Mouse (Mus musculus): ENCODE data around the gene Nr5a2.

Gene Nr5a2

DNA sequence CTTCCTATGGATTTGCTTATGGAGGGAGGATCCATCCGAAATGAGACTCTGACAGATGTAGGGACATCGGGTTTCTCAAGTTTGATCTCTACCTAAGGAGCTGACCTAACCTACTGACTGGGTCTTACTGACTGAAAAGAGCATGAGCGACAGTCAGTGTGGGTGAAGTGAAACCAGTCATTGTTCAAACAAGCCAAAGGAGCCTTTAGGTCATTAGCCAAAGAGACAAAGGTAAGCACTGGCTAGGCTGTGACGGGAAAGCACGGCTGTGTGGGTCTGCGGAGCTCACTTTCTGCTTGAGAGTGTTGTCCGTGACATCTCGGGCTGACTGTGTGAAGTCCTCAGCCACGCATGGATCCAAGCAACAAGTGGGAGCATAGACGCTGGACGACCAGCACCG lies 50.1 kb downstream of the Nr5a2 start:
- no peak for DNase-seq (ENCODE audit: low spot score in 2 of 2)

GRCm38 (mm10) chr1:136909494-136910037 lies 50.7 kb downstream of the Nr5a2 start:
- DNase-seq (ENCODE audit: low spot score in 2 of 2) = no peak

DNA sequence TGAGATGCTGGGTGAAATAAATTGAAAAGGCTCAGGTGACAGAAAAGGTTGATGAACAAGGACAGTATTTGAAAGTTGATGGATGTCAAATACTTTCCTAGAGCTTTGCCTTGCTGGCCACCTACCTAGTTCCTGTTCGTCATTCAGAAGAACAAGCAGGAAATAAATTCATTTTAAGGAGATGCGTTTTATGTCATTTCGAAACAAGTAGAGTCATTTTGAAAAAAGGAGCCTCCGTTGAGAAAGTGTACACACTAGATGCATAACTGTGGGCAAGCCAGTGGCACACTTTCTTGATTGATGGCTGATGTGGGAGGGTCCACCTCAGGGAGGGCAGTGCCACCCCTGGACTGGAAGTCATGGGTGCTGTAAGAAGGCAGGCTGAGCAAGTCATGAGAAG lies 62.1 kb downstream of the Nr5a2 start:
- no peak for DNase-seq (ENCODE audit: low spot score in 2 of 2)

DNA sequence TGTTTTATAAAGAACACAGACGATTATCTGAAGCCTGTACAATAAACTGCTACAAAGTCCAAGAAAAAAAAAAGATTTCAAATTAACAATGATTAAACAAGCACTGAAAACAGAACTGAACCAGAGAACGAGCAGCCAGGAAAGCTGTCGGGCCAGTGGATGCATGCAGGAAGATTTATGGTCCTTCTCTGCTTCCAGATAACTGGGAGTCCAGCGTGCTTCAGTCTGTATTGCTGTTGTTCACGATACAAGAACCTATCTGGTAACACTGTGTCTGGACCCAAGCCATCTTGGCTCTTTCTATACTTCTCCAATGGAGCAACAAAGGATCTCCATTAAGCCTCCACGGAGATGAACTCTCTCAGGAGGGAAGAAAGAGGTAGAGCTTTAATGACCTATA lies 63.9 kb downstream of the Nr5a2 start:
- no peak for DNase-seq (ENCODE audit: low spot score in 2 of 2)

DNA sequence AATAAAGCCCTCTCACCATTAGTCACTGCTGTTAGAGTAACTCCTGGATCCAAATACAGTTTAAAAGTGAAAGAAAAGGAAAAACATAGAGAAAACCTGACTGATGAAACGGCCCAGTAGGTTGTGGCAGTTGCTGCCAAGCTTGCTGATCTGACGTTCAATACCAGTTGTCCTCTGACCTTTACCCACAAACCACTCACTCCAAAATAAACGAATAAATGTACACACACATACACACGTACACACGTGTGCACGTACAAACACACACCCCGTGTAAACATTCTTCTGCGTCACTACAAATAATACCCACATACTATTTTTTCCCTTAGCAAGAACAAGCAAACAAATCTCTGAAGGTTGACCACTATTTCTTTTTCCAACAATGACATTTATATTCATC lies 64.4 kb downstream of the Nr5a2 start:
- no peak for DNase-seq (ENCODE audit: low spot score in 2 of 2)

GRCm38 (mm10) chr1:136894753-136895152 lies 65.5 kb downstream of the Nr5a2 start:
- DNase-seq (ENCODE audit: low spot score in 2 of 2) = no peak

DNA sequence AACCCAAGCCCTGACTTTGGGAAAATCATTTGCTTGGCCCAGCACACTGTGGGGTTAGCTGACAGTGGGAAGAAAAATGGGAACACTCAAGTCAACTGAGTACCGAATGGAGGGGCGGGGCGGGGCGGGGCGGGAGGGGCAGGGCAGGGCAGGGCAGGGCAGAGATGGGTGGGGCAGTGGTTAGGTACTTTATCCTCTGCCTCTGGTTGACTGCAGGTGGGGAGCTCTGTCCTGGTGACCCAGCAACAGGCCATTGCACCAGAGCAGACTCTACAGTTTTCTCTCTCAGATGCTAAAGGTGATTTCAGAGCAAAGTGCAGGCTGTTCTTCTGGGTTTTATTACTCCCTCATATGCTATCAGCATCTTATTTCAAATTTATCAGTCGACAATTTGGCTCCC lies 67.1 kb downstream of the Nr5a2 start:
- DNase-seq (ENCODE audit: low spot score in 2 of 2) = no peak

- no peak for DNase-seq (ENCODE audit: low spot score in 2 of 2)
Measured at GRCm38 (mm10) chr1:136890439-136890838, 69.8 kb downstream of the Nr5a2 start.

- no peak for DNase-seq (ENCODE audit: low spot score in 2 of 2)
Measured at GRCm38 (mm10) chr1:136888704-136889103, 71.5 kb downstream of the Nr5a2 start.

DNA sequence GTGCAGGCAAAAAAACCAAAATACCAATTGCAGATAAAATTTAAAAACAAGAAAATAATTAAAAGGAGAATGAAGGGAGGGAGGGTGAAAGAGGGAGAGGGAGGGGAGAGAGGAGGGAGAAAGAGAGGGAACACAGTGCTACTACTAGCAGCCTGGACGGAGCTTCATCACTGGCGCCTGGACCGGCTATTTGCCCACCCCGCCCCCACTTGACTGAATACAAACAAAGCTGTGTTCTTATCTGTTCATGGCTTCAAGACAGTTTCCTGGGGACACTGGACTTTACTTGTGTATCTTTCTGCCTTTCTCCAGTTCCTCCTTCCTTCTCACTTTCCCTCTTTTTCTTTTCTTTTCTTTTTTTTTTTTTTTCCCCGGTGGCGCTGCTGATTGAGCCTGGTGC lies 73.6 kb downstream of the Nr5a2 start:
- no peak for DNase-seq (ENCODE audit: low spot score in 2 of 2)

DNA sequence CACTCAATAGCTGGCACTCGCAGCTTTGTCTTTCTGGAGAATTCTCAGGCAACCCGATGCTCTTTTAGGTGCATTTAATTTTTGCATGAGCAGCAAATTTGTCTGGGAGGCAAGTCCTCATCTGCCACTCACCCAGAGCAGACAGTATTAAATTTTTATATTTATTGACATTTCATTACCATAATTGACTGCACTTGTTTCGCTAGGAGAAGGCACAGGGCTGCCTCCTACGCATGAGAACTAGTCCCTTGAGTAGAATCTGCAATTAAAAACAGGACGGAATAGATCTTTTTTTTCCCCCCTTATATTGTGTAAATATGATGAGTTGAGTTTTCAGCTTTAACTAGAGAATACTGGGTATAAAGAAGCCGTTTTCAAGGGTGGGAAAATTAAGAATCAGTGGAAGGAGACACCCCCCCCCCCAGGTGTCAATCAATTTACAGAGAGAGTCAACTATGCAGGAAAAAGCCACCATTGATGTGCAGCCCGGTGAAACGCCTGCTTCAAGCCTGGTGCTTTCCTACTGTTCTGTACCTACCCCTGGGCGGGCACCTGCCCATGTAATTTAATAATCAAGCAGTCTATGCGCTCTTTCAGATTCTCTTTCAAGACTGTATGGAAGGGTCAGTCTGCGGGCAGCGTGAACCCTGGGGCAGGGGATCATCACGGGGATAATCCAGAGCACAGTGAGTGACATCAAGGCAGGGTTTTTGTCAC lies 76.6 kb downstream of the Nr5a2 start:
- DNase-seq (ENCODE audit: low spot score in 2 of 2) = no peak

- DNase-seq (ENCODE audit: low spot score in 2 of 2) = no peak
Measured at GRCm38 (mm10) chr1:136880260-136880659, 80.0 kb downstream of the Nr5a2 start.

DNA sequence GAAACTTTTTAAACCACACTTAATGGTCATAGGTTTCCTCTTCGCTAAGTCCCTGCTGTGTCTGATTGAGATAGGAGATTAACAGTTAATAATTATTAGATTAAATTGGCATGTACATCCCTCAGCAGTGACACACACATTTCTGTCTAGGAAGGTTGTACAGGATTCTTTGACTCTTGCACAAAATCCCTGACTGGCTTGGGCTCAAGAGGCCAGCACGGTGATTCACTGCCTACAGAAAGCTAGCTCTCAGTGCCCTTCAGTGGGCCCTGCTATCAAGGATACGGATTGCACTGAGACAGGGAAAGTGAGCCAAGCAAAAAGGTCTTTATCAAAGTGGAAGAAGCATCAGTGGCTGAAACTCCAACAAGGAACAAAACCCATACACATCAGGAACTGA lies 85.2 kb downstream of the Nr5a2 start:
- DNase-seq (ENCODE audit: low spot score in 2 of 2) = no peak

DNA sequence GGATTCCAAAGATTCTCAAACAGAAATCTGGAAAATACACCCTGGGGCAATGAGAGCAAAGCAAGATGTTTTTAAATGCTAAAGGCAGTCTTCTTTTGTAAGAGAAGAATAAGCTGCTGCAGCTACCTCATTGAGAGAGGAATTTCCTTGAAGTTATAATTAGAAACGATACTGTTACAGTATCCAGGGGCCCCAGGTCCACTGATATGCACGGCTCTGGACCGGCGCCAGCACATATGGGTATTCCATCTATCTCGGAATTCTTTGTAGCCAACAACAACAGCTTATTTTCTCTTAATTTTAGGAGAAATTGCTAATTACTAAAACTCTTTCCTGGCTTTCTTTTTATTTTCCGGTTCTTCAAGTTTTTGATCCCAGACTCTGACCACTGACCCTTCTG lies 91.3 kb downstream of the Nr5a2 start:
- DNase-seq (ENCODE audit: low spot score in 2 of 2) = no peak

- DNase-seq (ENCODE audit: low spot score in 2 of 2) = no peak
Measured at GRCm38 (mm10) chr1:136868285-136868684, 92.0 kb downstream of the Nr5a2 start.

GRCm38 (mm10) chr1:136866481-136867092 lies 93.7 kb downstream of the Nr5a2 start:
- DNase-seq (ENCODE audit: low spot score in 2 of 2) = no peak

DNA sequence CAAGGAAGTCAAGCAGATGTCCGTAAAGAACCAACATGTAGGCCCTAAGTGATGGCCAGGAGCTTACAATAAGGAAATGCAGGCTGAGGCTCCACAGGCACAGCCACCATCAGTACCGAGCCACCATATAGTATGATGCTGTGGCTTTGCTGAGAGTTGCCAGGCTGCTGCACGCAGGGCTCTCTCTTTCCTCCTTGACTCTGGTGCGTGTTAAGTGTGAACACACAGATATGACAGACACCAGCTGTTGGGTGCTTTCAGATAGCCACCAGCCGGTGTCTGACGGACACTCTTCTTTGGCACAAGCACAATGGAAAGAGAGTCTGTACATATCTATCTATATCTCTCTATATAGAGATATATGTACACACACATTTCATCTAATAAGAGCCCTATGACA lies 97.0 kb downstream of the Nr5a2 start:
- DNase-seq (ENCODE audit: low spot score in 2 of 2) = no peak

- DNase-seq (ENCODE audit: low spot score in 2 of 2) = no peak
Measured at GRCm38 (mm10) chr1:136859454-136859853, 100.8 kb downstream of the Nr5a2 start.

- no peak for DNase-seq (ENCODE audit: low spot score in 2 of 2)
Measured at GRCm38 (mm10) chr1:136858724-136859123, 101.5 kb downstream of the Nr5a2 start.

- DNase-seq (ENCODE audit: low spot score in 2 of 2) = no peak
Measured at GRCm38 (mm10) chr1:136856104-136856503, 104.1 kb downstream of the Nr5a2 start.

DNA sequence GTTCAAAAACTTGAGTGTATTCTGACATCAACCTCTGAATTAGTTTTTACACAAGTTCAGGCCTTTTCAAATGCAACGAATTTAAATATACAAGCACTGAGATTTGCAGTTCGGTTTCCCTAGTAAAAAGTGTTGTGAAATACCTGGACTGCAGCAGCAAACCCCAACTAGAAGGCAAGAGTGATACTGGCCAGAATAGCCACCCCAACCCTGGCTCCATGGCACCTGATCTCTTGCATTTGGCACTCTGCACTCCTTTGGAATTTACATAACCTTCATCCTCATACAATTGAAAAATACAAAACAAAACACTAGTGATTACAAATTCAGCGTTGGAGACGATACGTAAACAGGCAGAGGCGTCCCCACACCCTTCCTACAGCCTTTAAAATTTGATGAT lies 111.5 kb downstream of the Nr5a2 start:
- DNase-seq (ENCODE audit: low spot score in 2 of 2) = no peak

DNA sequence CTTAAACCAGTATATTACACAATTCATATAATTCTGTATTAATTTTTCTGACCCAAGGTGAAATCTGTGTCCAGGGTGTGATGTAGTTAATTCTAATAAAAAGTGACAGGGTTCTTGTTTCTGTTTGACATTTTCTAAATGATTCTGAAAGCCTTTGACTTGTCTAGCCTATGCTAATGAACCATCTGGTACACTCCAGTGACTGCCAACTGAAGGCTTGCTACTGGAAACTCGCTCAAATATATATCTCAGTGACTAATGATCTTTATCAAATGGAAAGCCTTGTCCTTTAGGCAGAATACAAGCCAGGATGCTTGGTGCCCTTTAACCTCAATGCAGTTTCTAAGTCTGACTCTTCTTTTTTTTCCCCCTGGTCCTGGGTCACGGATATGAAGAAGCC lies 114.2 kb downstream of the Nr5a2 start:
- no peak for DNase-seq (ENCODE audit: low spot score in 2 of 2)

- no peak for DNase-seq (ENCODE audit: low spot score in 2 of 2)
Measured at GRCm38 (mm10) chr1:136845341-136845740, 114.9 kb downstream of the Nr5a2 start.

All from right cerebral cortex, postnatal 36 days (tissue).